Mouse (Mus musculus) forebrain, embryonic 15.5 days (tissue): Measurements from ENCODE around the gene Ovca2. TPM values are rescaled to one million over a fixed set of nuclear protein-coding genes. Genes with fewer than 3 reads are reported as not detected.
A peak's percentile ranks its signal among the peaks of the same experiment; 100 is the strongest.

ENCODE experiments used
- ATAC-seq: fragments of 200-750 bp; cut with Nextera tagmentation; replicated peaks from 2 replicates; pipeline ENCODE4 v1.8.0; 2017; ENCODE audit warnings: mild to moderate bottlenecking, moderate TSS enrichment, moderate library complexity
- H3K27ac ChIP-seq: fragments of 300-500 bp; sonication (generic); replicated peaks from 2 replicates; pipeline ENCODE4 v1.5.1; 2015; ENCODE audit warnings: mild to moderate bottlenecking, inconsistent platforms
- H3K27me3 ChIP-seq: fragments of 300-500 bp; sonication (generic); 2 replicates; pipeline ENCODE4 v1.6.1; 2015; ENCODE audit warnings: inconsistent platforms
- H3K36me3 ChIP-seq: fragments of 300-500 bp; sonication (generic); 2 replicates; pipeline ENCODE4 v1.6.1; 2015; ENCODE audit warnings: mild to moderate bottlenecking, inconsistent platforms
- H3K4me1 ChIP-seq: fragments of 300-500 bp; sonication (generic); 2 replicates; pipeline ENCODE4 v1.6.1; 2015; ENCODE audit warnings: inconsistent platforms
- H3K4me2 ChIP-seq: fragments of 300-500 bp; sonication (generic); replicated peaks from 2 replicates; pipeline ENCODE4 v1.6.1; 2015; ENCODE audit warnings: mild to moderate bottlenecking, inconsistent platforms
- H3K4me3 ChIP-seq: fragments of 300-500 bp; sonication (generic); 2 replicates; pipeline ENCODE4 v1.5.1; 2015; ENCODE audit warnings: mild to moderate bottlenecking, inconsistent platforms
- H3K9ac ChIP-seq: fragments of 300-500 bp; sonication (generic); replicated peaks from 2 replicates; pipeline ENCODE4 v1.6.1; 2015; ENCODE audit warnings: mild to moderate bottlenecking, inconsistent platforms
- H3K9me3 ChIP-seq: fragments of 300-500 bp; sonication (generic); 2 replicates; pipeline ENCODE4 v1.6.1; 2016; ENCODE audit warnings: inconsistent platforms
- WGBS: fragments of 180-500 bp; shearing (Covaris S2); methylation state at CpG from one replicate; pipeline ENCODE4 v1.1.7; 2015; ENCODE audit warnings: mixed read lengths; 5-methylcytosine and 5-hydroxymethylcytosine counted together
- polyA plus RNA-seq: library from polyadenylated mRNA; unstranded; fragments of >200 nt; fragmentation: Nextera tagmentation; extraction: Ambion mirVana; gene quantifications from 2 replicates; pipeline ENCODE4 v1.2.1, GENCODE M21; 2015

Gene Ovca2
- polyA plus RNA-seq = 15.4 and 21.6 TPM in 2 replicates

- Histone ChIP-seq H3K9me3 (no peaks in the 10 kb centered on the region), H3K27me3 (no peaks in the 10 kb centered on the region), H3K4me1 (peaks cover 21% of the 10 kb centered on the region), H3K27ac (peak within 1 kb of the TSS; percentile 97), H3K4me2 (peak within 1 kb of the TSS; percentile 88), H3K4me3 (peak within 1 kb of the TSS; percentile 77), H3K36me3 (peaks cover 5% of the 10 kb centered on the region; the same call in 1 of the 2 replicates), H3K9ac (peak within 1 kb of the TSS; percentile 81)
- WGBS = under 1% methylated on average over 33 of the region's 33 CpGs
- ATAC-seq = peak; percentile 96
Measured at GRCm38 (mm10) chr11:75178672-75179208, at the start of gene Ovca2. Ovca2 (minus strand) TSS chr11:75178835.

DNA sequence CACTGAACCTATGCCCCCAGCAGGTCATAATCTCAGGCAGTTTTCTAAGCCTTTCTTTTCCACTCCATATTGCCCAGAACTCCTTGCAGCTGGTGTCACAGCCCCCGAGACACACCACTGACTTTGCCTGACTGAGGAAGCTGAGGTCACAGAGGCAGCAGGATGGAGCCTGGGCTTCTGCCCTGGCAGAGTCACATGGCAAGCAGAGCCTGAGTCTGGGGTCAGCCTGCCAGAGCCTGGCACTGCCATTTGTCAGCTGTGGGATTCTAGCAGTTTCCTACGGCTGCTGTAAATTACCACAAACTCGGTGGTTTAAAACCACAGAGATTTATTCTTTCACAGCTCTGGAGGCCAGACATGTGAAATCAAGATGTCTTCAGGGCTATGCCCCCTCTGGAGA, 49.0 kb upstream of the Ovca2 start:
- Histone ChIP-seq H3K9me3 (no peaks in the 10 kb centered on the region), H3K9ac (no peak overlapping the region), H3K36me3 (no peaks in the 10 kb centered on the region), H3K27me3 (no peaks in the 10 kb centered on the region), H3K4me3 (no peak overlapping the region), H3K4me2 (no peak overlapping the region), H3K27ac (no peak overlapping the region), H3K4me1 (peaks cover 4% of the 10 kb centered on the region; the same call in 1 of the 2 replicates)
- WGBS = 72% methylated on average over 3 of the region's 3 CpGs
- no peak for ATAC-seq

DNA sequence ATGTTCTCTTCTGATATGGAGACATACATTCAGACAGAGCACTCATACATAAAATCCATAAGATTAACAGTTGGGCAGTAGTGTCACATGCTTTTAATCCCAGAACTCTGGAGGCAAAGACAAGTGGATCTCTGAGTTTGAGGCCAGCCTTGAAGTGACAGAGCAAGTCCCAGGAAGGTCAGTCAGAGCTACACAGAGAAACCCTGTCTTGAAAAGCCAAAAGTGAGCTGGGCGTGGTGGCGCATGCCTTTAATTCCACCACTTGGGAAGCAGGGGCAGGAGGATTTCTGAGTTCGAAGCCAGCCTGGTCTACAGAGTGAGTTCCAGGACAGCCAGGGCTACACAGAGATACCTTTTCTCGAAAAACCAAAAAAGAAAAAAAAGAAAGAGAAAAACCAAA, 46.2 kb upstream of the Ovca2 start:
- peaks cover 10% of the 10 kb centered on the region for H3K4me1 ChIP-seq
- H3K27me3 ChIP-seq = no peaks in the 10 kb centered on the region
- 90% methylated on average over 4 of the region's 4 CpGs for WGBS
- no peaks in the 10 kb centered on the region for H3K36me3 ChIP-seq
- no peak overlapping the region for H3K27ac ChIP-seq
- no peaks in the 10 kb centered on the region for H3K9me3 ChIP-seq
- no peak overlapping the region for H3K9ac ChIP-seq
- ATAC-seq = no peak
- no peak overlapping the region for H3K4me2 ChIP-seq
- no peak overlapping the region for H3K4me3 ChIP-seq

GRCm38 (mm10) chr11:75224062-75224461, 45.4 kb upstream of the Ovca2 start:
- Histone ChIP-seq H3K4me3 (no peak overlapping the region), H3K4me1 (peaks cover 15% of the 10 kb centered on the region), H3K27ac (no peak overlapping the region), H3K27me3 (no peaks in the 10 kb centered on the region), H3K36me3 (no peaks in the 10 kb centered on the region), H3K9me3 (no peaks in the 10 kb centered on the region), H3K9ac (no peak overlapping the region), H3K4me2 (no peak overlapping the region)
- WGBS = 74% methylated on average over 12 of the region's 12 CpGs
- no peak for ATAC-seq

DNA sequence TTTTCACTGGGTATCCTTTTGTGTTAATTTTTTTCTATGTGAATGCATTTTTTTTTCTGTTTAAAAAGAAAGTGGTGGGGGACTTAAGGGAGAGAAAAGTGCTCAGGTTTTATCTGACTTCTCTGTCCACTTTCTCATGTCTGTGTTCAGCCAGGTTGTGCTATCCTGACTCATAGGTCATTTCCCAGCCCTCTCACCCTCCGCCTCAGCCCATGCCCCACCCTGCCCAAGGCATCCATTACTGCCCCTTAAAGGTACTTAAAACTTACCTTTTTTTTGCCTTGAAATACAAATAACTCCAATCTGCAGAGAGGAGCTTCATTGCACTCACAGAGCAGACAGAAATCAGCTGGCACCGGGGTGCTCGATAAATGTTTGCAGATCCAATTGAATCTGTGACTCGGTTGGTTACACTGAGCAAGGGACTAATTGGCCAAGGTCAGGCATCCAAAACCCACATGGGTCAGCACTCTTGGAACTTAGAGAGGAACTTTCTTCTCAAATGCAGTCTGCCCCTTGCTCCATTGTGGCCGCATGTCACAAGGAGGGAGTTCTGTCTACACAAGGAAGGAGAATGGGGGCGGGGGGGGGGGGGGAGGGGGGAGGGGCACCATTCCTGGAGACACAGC, 42.0 kb upstream of the Ovca2 start:
- ATAC-seq = no peak
- peaks cover 15% of the 10 kb centered on the region for H3K4me1 ChIP-seq
- no peaks in the 10 kb centered on the region for H3K27me3 ChIP-seq
- peak overlapping the region; percentile 15; the same call in 1 of the 2 replicates for H3K9ac ChIP-seq
- H3K36me3 ChIP-seq = no peaks in the 10 kb centered on the region
- no peaks in the 10 kb centered on the region for H3K9me3 ChIP-seq
- no peak overlapping the region for H3K27ac ChIP-seq
- WGBS = 29% methylated on average over 6 of the region's 6 CpGs
- no peak overlapping the region for H3K4me3 ChIP-seq
- H3K4me2 ChIP-seq = peak overlapping the region; percentile 10; the same call in 1 of the 2 replicates

- peak overlapping the region; percentile 15; the same call in 1 of the 2 replicates for H3K9ac ChIP-seq
- peaks cover 15% of the 10 kb centered on the region for H3K4me1 ChIP-seq
- no peak overlapping the region for H3K27ac ChIP-seq
- no peaks in the 10 kb centered on the region for H3K36me3 ChIP-seq
- no peak for ATAC-seq
- H3K4me2 ChIP-seq = peak overlapping the region; percentile 10; the same call in 1 of the 2 replicates
- no peaks in the 10 kb centered on the region for H3K9me3 ChIP-seq
- WGBS = 18% methylated on average over 9 of the region's 9 CpGs
- H3K27me3 ChIP-seq = no peaks in the 10 kb centered on the region
- no peak overlapping the region for H3K4me3 ChIP-seq
Measured at GRCm38 (mm10) chr11:75220115-75220514, 41.5 kb upstream of the Ovca2 start.

- WGBS = 19% methylated on average over 13 of the region's 13 CpGs
- H3K4me1 ChIP-seq = peaks cover 20% of the 10 kb centered on the region
- H3K4me2 ChIP-seq = peak overlapping the region; percentile 63
- peak; percentile 33; the same call in 1 of the 2 replicates for ATAC-seq
- H3K36me3 ChIP-seq = no peaks in the 10 kb centered on the region
- H3K9ac ChIP-seq = peak overlapping the region; percentile 51
- H3K4me3 ChIP-seq = peak overlapping the region; percentile 33
- no peaks in the 10 kb centered on the region for H3K9me3 ChIP-seq
- H3K27ac ChIP-seq = 0 out of 2 replicates have a peak overlapping the region, but pooled peaks have one; percentile 1
- no peaks in the 10 kb centered on the region for H3K27me3 ChIP-seq
Measured at GRCm38 (mm10) chr11:75214081-75214950, 35.7 kb upstream of the Ovca2 start.

DNA sequence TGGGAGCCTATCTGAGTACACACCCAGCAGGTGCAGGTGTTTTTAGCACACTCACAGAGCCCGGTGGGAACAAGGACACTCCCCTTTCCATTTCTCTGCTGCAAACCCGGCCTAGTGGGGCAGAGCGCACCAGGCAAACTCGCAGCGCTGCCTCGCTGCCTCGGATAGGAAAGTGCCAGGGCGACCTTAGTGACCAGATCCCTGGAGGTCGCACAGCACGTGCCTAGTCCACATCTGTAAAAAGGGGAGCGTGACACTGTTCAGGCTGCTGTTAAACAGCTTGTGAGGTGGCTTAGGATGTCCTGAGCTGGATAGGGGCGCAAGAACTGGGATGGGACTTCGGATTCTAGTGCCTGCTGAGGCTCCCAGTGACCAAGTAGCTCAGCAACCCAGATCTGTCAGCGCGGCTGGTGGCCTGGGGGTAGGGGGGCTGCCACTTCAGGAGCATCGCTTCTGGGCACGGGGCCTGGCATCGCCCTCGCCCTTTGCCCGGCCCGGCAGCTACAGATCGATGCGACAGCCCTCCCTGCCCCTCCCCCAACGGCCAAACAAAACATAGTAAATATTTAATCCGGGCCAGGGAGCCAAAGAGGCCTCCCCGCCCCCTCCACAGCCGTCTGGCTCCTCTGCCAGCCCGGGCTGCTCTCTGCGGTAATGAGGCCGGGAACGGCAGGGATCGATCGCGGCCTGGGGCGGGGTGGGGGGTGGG, 34.9 kb upstream of the Ovca2 start:
- Histone ChIP-seq H3K27me3 (no peaks in the 10 kb centered on the region), H3K9ac (peak overlapping the region; percentile 51), H3K4me2 (peak overlapping the region; percentile 63), H3K4me1 (peaks cover 20% of the 10 kb centered on the region), H3K4me3 (peak overlapping the region; percentile 33), H3K27ac (0 out of 2 replicates have a peak overlapping the region, but pooled peaks have one; percentile 1), H3K36me3 (no peaks in the 10 kb centered on the region), H3K9me3 (no peaks in the 10 kb centered on the region)
- peak; percentile 53 for ATAC-seq
- WGBS = 2% methylated on average over 35 of the region's 35 CpGs

DNA sequence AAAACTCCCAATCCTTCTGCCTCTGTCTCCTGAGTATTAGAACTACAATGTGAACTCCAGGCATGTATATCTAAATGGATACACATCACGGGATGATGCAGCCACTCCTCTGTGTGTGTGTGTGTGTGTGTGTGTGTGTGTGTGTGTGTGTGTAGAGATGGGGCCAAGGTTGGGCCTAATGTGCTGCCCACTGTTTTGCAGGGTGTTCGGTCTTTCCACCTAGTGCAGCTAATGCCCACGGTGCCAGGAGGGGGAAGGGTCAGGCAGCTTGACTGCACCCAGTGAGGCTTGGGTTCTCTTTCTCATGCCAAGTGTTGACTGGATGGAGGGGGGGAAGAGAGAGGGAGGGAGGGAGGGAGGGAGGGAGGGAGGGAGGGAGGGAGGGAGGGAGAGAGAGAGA, 34.2 kb upstream of the Ovca2 start:
- WGBS = 36% methylated on average over 2 of the region's 3 CpGs
- H3K4me3 ChIP-seq = no peak overlapping the region

DNA sequence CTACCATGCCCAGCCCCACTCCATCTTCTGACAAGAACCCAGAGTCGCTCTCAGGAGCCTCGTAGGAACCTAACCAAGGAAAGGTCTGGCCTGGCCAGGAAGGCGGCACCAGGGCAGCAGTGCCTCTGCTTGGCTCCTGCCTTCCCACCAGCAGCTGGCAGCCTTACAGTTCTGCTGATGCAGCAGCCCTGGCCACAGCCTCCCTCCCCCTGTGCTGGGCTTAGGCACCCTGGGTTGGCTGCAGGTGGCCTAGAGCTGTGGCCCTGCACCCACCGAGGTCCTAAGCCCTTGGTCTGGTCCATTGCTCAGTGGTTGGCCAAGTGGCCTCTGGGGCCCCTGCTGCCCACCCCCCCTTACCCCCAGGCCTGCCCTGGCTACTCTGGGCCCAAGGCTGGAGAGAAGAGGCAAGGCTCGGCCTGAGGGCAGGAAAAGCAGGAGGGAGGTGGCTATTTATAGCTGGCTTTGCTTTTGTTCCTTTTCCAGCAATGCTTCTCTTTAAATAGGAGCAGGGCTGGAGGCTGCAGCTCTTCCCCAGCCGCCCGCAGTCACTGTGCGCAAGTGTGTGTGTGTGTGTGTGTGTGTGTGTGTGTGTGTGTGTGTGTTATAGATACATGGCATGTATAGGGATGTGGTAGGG, 33.5 kb upstream of the Ovca2 start:
- H3K4me1 ChIP-seq = peaks cover 20% of the 10 kb centered on the region
- H3K36me3 ChIP-seq = no peaks in the 10 kb centered on the region
- 0 out of 2 replicates have a peak, but pooled peaks have one; percentile 21 for ATAC-seq
- H3K27ac ChIP-seq = no peak overlapping the region; the same call in 1 of the 2 replicates
- H3K4me2 ChIP-seq = no peak overlapping the region
- no peak overlapping the region for H3K4me3 ChIP-seq
- no peak overlapping the region for H3K9ac ChIP-seq
- WGBS = 43% methylated on average over 8 of the region's 8 CpGs
- H3K27me3 ChIP-seq = no peaks in the 10 kb centered on the region
- H3K9me3 ChIP-seq = no peaks in the 10 kb centered on the region

More for the DNA sequence above, 34.2 kb upstream of the Ovca2 start:
- Histone ChIP-seq H3K9ac (no peak overlapping the region), H3K27ac (no peak overlapping the region), H3K4me1 (peaks cover 20% of the 10 kb centered on the region), H3K4me2 (no peak overlapping the region), H3K27me3 (no peaks in the 10 kb centered on the region), H3K9me3 (no peaks in the 10 kb centered on the region), H3K36me3 (no peaks in the 10 kb centered on the region)
- no peak for ATAC-seq

- Histone ChIP-seq H3K4me1 (peaks cover 20% of the 10 kb centered on the region), H3K9ac (no peak overlapping the region), H3K9me3 (no peaks in the 10 kb centered on the region), H3K27ac (no peak overlapping the region), H3K36me3 (no peaks in the 10 kb centered on the region), H3K4me3 (no peak overlapping the region), H3K4me2 (no peak overlapping the region), H3K27me3 (no peaks in the 10 kb centered on the region)
- ATAC-seq = no peak
- 41% methylated on average over 6 of the region's 6 CpGs for WGBS
Measured at GRCm38 (mm10) chr11:75210755-75211154, 32.1 kb upstream of the Ovca2 start.
